24 mouse cellular contexts compared by ENCODE assay signal in genomic region chr6:30563575-30563974, GRCm38 (mm10). TPM values are rescaled to one million over a fixed set of nuclear protein-coding genes. Genes with fewer than 3 reads are reported as not detected.
A peak's percentile ranks its signal among the peaks of the same experiment; 100 is the strongest.
DNase-seq lines count a peak whose midpoint lies in the region; ATAC-seq and TF ChIP-seq lines count a peak whose summit lies in the region.
"Had no signal": no experiment of that assay in that cellular context is flagged by ENCODE, and none has a peak within 500 bp of the region (broad histone marks: within the 10 kb centered on the region; RNA-seq: fewer than 3 reads in every experiment).

No protein-coding gene starts in this region.

- H3K4me3 ChIP-seq in liver, adult 2 months (ENCODE audit: insufficient read depth, low read depth, low read length): no peak overlapping the region
- H3K4me3 ChIP-seq in liver, embryonic 11.5 days (ENCODE audit: low read depth, low read length): no peak overlapping the region
- no peak overlapping the region for H3K4me3 ChIP-seq in intestine, embryonic 15.5 days (replicated peaks)
- H3K4me3 ChIP-seq in intestine, embryonic 16.5 days (ENCODE audit: low read length): no peak overlapping the region
- H3K4me3 ChIP-seq in stomach, embryonic 14.5 days (ENCODE audit: low read depth, low read length): no peak overlapping the region
- H3K4me3 ChIP-seq in hindbrain, embryonic 14.5 days (replicated peaks; ENCODE audit: low read length): no peak overlapping the region
- no peak overlapping the region for H3K4me3 ChIP-seq in heart, embryonic 11.5 days (ENCODE audit: low read depth, low read length)
- H3K4me3 ChIP-seq: embryonic facial prominence, embryonic 10.5 days; embryonic facial prominence, embryonic 12.5 days; forebrain, embryonic 13.5 days; forebrain, embryonic 15.5 days had no signal

- DNase-seq in liver, adult 2 months (ENCODE audit: extremely low read depth, low read depth, low spot score): peak; percentile 35
- no peak for DNase-seq in liver, embryonic 11.5 days (ENCODE audit: low spot score)
- no peak for DNase-seq in hindbrain, embryonic 14.5 days (ENCODE audit: low spot score)
- no peak for DNase-seq in adrenal gland, adult 18-20 months (ENCODE audit: low spot score in 2 of 2)
- DNase-seq: cerebellum, adult 11-12 months; cerebellum, adult 2 months; cerebellum, adult 9-10 months; cerebellum, postnatal 10 days; cerebellum, postnatal 25 days had no signal

- no peak for TF ChIP-seq POLR2A in liver, adult 2 months (IDR thresholded peaks at IDR 0.05; ENCODE audit: extremely low read depth, insufficient read depth, low read length)

- H3K9me3 ChIP-seq in liver, embryonic 11.5 days (ENCODE audit: control insufficient read depth, low read length): no peaks in the 10 kb centered on the region
- H3K9me3 ChIP-seq in intestine, embryonic 15.5 days: no peaks in the 10 kb centered on the region
- no peaks in the 10 kb centered on the region for H3K9me3 ChIP-seq in intestine, embryonic 16.5 days (ENCODE audit: control insufficient read depth, low read length)
- no peaks in the 10 kb centered on the region for H3K9me3 ChIP-seq in stomach, embryonic 14.5 days (ENCODE audit: control insufficient read depth, low read depth, low read length)
- no peaks in the 10 kb centered on the region for H3K9me3 ChIP-seq in hindbrain, embryonic 14.5 days (ENCODE audit: control insufficient read depth, low read length)
- no peaks in the 10 kb centered on the region for H3K9me3 ChIP-seq in heart, embryonic 11.5 days (replicated peaks; ENCODE audit: control insufficient read depth, low read length)
- H3K9me3 ChIP-seq: embryonic facial prominence, embryonic 10.5 days; embryonic facial prominence, embryonic 12.5 days; forebrain, embryonic 13.5 days; forebrain, embryonic 15.5 days had no signal

- TF ChIP-seq CTCF in liver, adult 2 months (IDR thresholded peaks at IDR 0.05; ENCODE audit: low read depth, low read length): no peak

- H3K4me2 ChIP-seq in liver, embryonic 11.5 days: no peak overlapping the region
- H3K4me2 ChIP-seq in intestine, embryonic 15.5 days (replicated peaks): no peak overlapping the region
- no peak overlapping the region for H3K4me2 ChIP-seq in intestine, embryonic 16.5 days (ENCODE audit: low read depth, low read length)
- no peak overlapping the region for H3K4me2 ChIP-seq in stomach, embryonic 14.5 days (replicated peaks; ENCODE audit: low read depth, low read length)
- no peak overlapping the region for H3K4me2 ChIP-seq in hindbrain, embryonic 14.5 days (replicated peaks)
- no peak overlapping the region for H3K4me2 ChIP-seq in heart, embryonic 11.5 days
- H3K4me2 ChIP-seq: embryonic facial prominence, embryonic 12.5 days; forebrain, embryonic 13.5 days; forebrain, embryonic 15.5 days had no signal

- peaks cover 8% of the 10 kb centered on the region; the same call in 1 of the 2 replicates for H3K4me1 ChIP-seq in liver, adult 2 months (ENCODE audit: control insufficient read depth, insufficient read depth, low read length)
- no peaks in the 10 kb centered on the region for H3K4me1 ChIP-seq in liver, embryonic 11.5 days (replicated peaks; ENCODE audit: control insufficient read depth, insufficient read depth, low read length)
- H3K4me1 ChIP-seq in intestine, embryonic 15.5 days (replicated peaks): no peaks in the 10 kb centered on the region
- H3K4me1 ChIP-seq in intestine, embryonic 16.5 days (ENCODE audit: control insufficient read depth, insufficient read depth, low read length): no peaks in the 10 kb centered on the region
- H3K4me1 ChIP-seq in stomach, embryonic 14.5 days (ENCODE audit: control insufficient read depth, insufficient read depth, low read length): no peaks in the 10 kb centered on the region
- no peaks in the 10 kb centered on the region for H3K4me1 ChIP-seq in hindbrain, embryonic 14.5 days (replicated peaks; ENCODE audit: control insufficient read depth, insufficient read depth, low read length)
- no peaks in the 10 kb centered on the region for H3K4me1 ChIP-seq in heart, embryonic 11.5 days (ENCODE audit: control insufficient read depth, insufficient read depth, low read length)
- H3K4me1 ChIP-seq: embryonic facial prominence, embryonic 10.5 days; embryonic facial prominence, embryonic 12.5 days had no signal

- 41% methylated on average over 6 of the region's 6 CpGs for WGBS in liver, adult 2 months
- 80% methylated on average over 6 of the region's 6 CpGs for WGBS in liver, embryonic 11.5 days
- 60% methylated on average over 6 of the region's 6 CpGs for WGBS in intestine, embryonic 15.5 days
- 54% methylated on average over 6 of the region's 6 CpGs for WGBS in intestine, embryonic 16.5 days
- WGBS in stomach, embryonic 14.5 days: 68% methylated on average over 6 of the region's 6 CpGs
- WGBS in hindbrain, embryonic 14.5 days: 79% methylated on average over 6 of the region's 6 CpGs
- 75% methylated on average over 6 of the region's 6 CpGs for WGBS in heart, embryonic 11.5 days (ENCODE audit: insufficient replicate concordance)

- no peaks in the 10 kb centered on the region for H3K79me2 ChIP-seq in liver, adult 2 months (ENCODE audit: control insufficient read depth, insufficient read depth, low read length)

- H3K27ac ChIP-seq in liver, adult 2 months (replicated peaks; ENCODE audit: insufficient read depth, low read depth, low read length): no peak overlapping the region
- no peak overlapping the region for H3K27ac ChIP-seq in liver, embryonic 11.5 days (ENCODE audit: low read depth, low read length)
- no peak overlapping the region for H3K27ac ChIP-seq in intestine, embryonic 15.5 days
- no peak overlapping the region for H3K27ac ChIP-seq in intestine, embryonic 16.5 days (ENCODE audit: low read length)
- no peak overlapping the region for H3K27ac ChIP-seq in stomach, embryonic 14.5 days (ENCODE audit: low read length)
- no peak overlapping the region for H3K27ac ChIP-seq in hindbrain, embryonic 14.5 days
- no peak overlapping the region for H3K27ac ChIP-seq in heart, embryonic 11.5 days (ENCODE audit: low read depth, low read length)
- H3K27ac ChIP-seq: embryonic facial prominence, embryonic 10.5 days; embryonic facial prominence, embryonic 12.5 days; forebrain, embryonic 13.5 days; forebrain, embryonic 15.5 days had no signal

- H3K36me3 ChIP-seq in liver, adult 2 months (ENCODE audit: control insufficient read depth, insufficient read depth, low read length): no peaks in the 10 kb centered on the region
- no peaks in the 10 kb centered on the region for H3K36me3 ChIP-seq in liver, embryonic 11.5 days (ENCODE audit: control insufficient read depth, insufficient read depth, low read length)
- no peaks in the 10 kb centered on the region for H3K36me3 ChIP-seq in intestine, embryonic 15.5 days
- H3K36me3 ChIP-seq in intestine, embryonic 16.5 days (ENCODE audit: control insufficient read depth, insufficient read depth, low read length): no peaks in the 10 kb centered on the region
- H3K36me3 ChIP-seq in stomach, embryonic 14.5 days (ENCODE audit: control insufficient read depth, insufficient read depth, low read length): no peaks in the 10 kb centered on the region
- H3K36me3 ChIP-seq in hindbrain, embryonic 14.5 days (replicated peaks; ENCODE audit: control insufficient read depth, insufficient read depth): no peaks in the 10 kb centered on the region
- H3K36me3 ChIP-seq in heart, embryonic 11.5 days (ENCODE audit: control insufficient read depth, insufficient read depth, low read length): 0 out of 2 replicates have a peak, but pooled peaks cover 2% of the 10 kb centered on the region
- H3K36me3 ChIP-seq: embryonic facial prominence, embryonic 10.5 days; embryonic facial prominence, embryonic 12.5 days; forebrain, embryonic 15.5 days had no signal

- no peaks in the 10 kb centered on the region for H3K27me3 ChIP-seq in liver, adult 2 months (ENCODE audit: control insufficient read depth, insufficient read depth, low read length)
- no peaks in the 10 kb centered on the region for H3K27me3 ChIP-seq in liver, embryonic 11.5 days (replicated peaks; ENCODE audit: control insufficient read depth, insufficient read depth, low read length)
- no peaks in the 10 kb centered on the region for H3K27me3 ChIP-seq in intestine, embryonic 15.5 days (replicated peaks)
- no peaks in the 10 kb centered on the region for H3K27me3 ChIP-seq in intestine, embryonic 16.5 days (replicated peaks; ENCODE audit: control insufficient read depth, insufficient read depth, low read length)
- no peaks in the 10 kb centered on the region for H3K27me3 ChIP-seq in stomach, embryonic 14.5 days (ENCODE audit: control insufficient read depth, insufficient read depth, low read length)
- no peaks in the 10 kb centered on the region for H3K27me3 ChIP-seq in hindbrain, embryonic 14.5 days (ENCODE audit: control insufficient read depth, insufficient read depth, low read length)
- H3K27me3 ChIP-seq in heart, embryonic 11.5 days (ENCODE audit: control insufficient read depth, insufficient read depth, low read length): no peaks in the 10 kb centered on the region
- H3K27me3 ChIP-seq: embryonic facial prominence, embryonic 12.5 days; forebrain, embryonic 13.5 days; forebrain, embryonic 15.5 days had no signal

- no peak overlapping the region for H3K9ac ChIP-seq in liver, adult 2 months (ENCODE audit: low read depth, low read length)
- no peak overlapping the region for H3K9ac ChIP-seq in liver, embryonic 11.5 days (ENCODE audit: low read depth, low read length)
- H3K9ac ChIP-seq in intestine, embryonic 15.5 days: no peak overlapping the region
- H3K9ac ChIP-seq in intestine, embryonic 16.5 days (ENCODE audit: low read depth, low read length): no peak overlapping the region
- no peak overlapping the region for H3K9ac ChIP-seq in stomach, embryonic 14.5 days (replicated peaks; ENCODE audit: low read depth, low read length)
- no peak overlapping the region for H3K9ac ChIP-seq in hindbrain, embryonic 14.5 days
- H3K9ac ChIP-seq in heart, embryonic 11.5 days (ENCODE audit: low read depth, low read length): no peak overlapping the region
- H3K9ac ChIP-seq: embryonic facial prominence, embryonic 12.5 days; forebrain, embryonic 13.5 days; forebrain, embryonic 15.5 days had no signal

- ATAC-seq in liver, embryonic 11.5 days (replicated peaks; ENCODE audit: low FRiP score): no peak
- peak; percentile 70 for ATAC-seq in intestine, embryonic 15.5 days
- ATAC-seq in intestine, embryonic 16.5 days: peak; percentile 72
- peak; percentile 49; the same call in 1 of the 2 replicates for ATAC-seq in stomach, embryonic 14.5 days (ENCODE audit: insufficient number of reproducible peaks, insufficient read depth, low FRiP score, low read depth)
- no peak for ATAC-seq in hindbrain, embryonic 14.5 days (ENCODE audit: low FRiP score)
- no peak for ATAC-seq in heart, embryonic 11.5 days (replicated peaks; ENCODE audit: insufficient number of reproducible peaks, low FRiP score, low TSS enrichment)
- ATAC-seq: forebrain, embryonic 13.5 days; forebrain, embryonic 15.5 days had no signal

RNA-seq across cellular contexts. Expression of gene Cpa4, which starts 4.6 kb away (rescaled TPM):
- total RNA-seq in liver, adult 2 months (2014; rRNA removed): not detected in 2 replicates
- not detected in 2 replicates for polyA plus RNA-seq in liver, adult 2 months (2012; rRNA removed)
- 0.44 and 0.45 TPM in 2 replicates for polyA plus RNA-seq in liver, embryonic 11.5 days (2014; fragmentation: Nextera tagmentation; extraction: Ambion mirVana)
- polyA plus RNA-seq in intestine, embryonic 15.5 days (2015; fragmentation: Nextera tagmentation; extraction: Ambion mirVana): 0.59 and 0.77 TPM in 2 replicates
- polyA plus RNA-seq in intestine, embryonic 16.5 days (2015; fragmentation: Nextera tagmentation; extraction: Ambion mirVana): 0.39 and 0.58 TPM in 2 replicates
- polyA plus RNA-seq in stomach, embryonic 14.5 days (2014; fragmentation: Nextera tagmentation; extraction: Ambion mirVana): 0.49 and 0.71 TPM in 2 replicates
- 1.2 TPM in 2 replicates for polyA plus RNA-seq in hindbrain, embryonic 14.5 days (2014; fragmentation: Nextera tagmentation; extraction: Ambion mirVana)
- total RNA-seq in adrenal gland, adult 18-20 months (2021): 1 to 10 TPM; 1.4 to 1.7 TPM
- polyA plus RNA-seq in heart, embryonic 11.5 days (2014; fragmentation: Nextera tagmentation; extraction: Ambion mirVana): 2.4 TPM in 2 replicates
- total RNA-seq: ES-E14, MEL had no signal
- polyA plus RNA-seq: C2C12 had no signal

RNA-seq across cellular contexts. Expression of gene Cpa2, which starts 22.2 kb away (rescaled TPM):
- 6.5 and 32.6 TPM in 2 replicates for total RNA-seq in liver, adult 2 months (2014; rRNA removed)
- polyA plus RNA-seq in liver, adult 2 months (2012; rRNA removed): 0.12 TPM in 1 of 2 replicates, not detected in the other
- 1.7 and 1.9 TPM in 2 replicates for polyA plus RNA-seq in liver, embryonic 11.5 days (2014; fragmentation: Nextera tagmentation; extraction: Ambion mirVana)
- polyA plus RNA-seq in intestine, embryonic 15.5 days (2015; fragmentation: Nextera tagmentation; extraction: Ambion mirVana): 327 and 654 TPM in 2 replicates
- 399 and 443 TPM in 2 replicates for polyA plus RNA-seq in intestine, embryonic 16.5 days (2015; fragmentation: Nextera tagmentation; extraction: Ambion mirVana)
- 1.4 and 127 TPM in 2 replicates for polyA plus RNA-seq in stomach, embryonic 14.5 days (2014; fragmentation: Nextera tagmentation; extraction: Ambion mirVana)
- 7.1 and 8.4 TPM in 2 replicates for polyA plus RNA-seq in hindbrain, embryonic 14.5 days (2014; fragmentation: Nextera tagmentation; extraction: Ambion mirVana)
- under 1 TPM; 0.43 to 0.74 TPM for total RNA-seq in adrenal gland, adult 18-20 months (2021)
- polyA plus RNA-seq in heart, embryonic 11.5 days (2014; fragmentation: Nextera tagmentation; extraction: Ambion mirVana): 8.3 and 11.7 TPM in 2 replicates
- polyA plus RNA-seq: C2C12 had no signal

RNA-seq across cellular contexts. Expression of gene Cpa5, which starts 47.2 kb away (rescaled TPM):
- total RNA-seq in liver, adult 2 months (2014; rRNA removed): not detected in 2 replicates
- polyA plus RNA-seq in liver, adult 2 months (2012; rRNA removed): not detected in 2 replicates
- 0.14 TPM in 1 of 2 replicates, not detected in the other for polyA plus RNA-seq in liver, embryonic 11.5 days (2014; fragmentation: Nextera tagmentation; extraction: Ambion mirVana)
- polyA plus RNA-seq in intestine, embryonic 15.5 days (2015; fragmentation: Nextera tagmentation; extraction: Ambion mirVana): 0.25 TPM in 2 replicates
- polyA plus RNA-seq in intestine, embryonic 16.5 days (2015; fragmentation: Nextera tagmentation; extraction: Ambion mirVana): not detected in 2 replicates
- 0.13 and 0.15 TPM in 2 replicates for polyA plus RNA-seq in stomach, embryonic 14.5 days (2014; fragmentation: Nextera tagmentation; extraction: Ambion mirVana)
- polyA plus RNA-seq in hindbrain, embryonic 14.5 days (2014; fragmentation: Nextera tagmentation; extraction: Ambion mirVana): 0.16 and 0.17 TPM in 2 replicates
- total RNA-seq in adrenal gland, adult 18-20 months (2021): not detected
- 1.4 and 2.7 TPM in 2 replicates for polyA plus RNA-seq in heart, embryonic 11.5 days (2014; fragmentation: Nextera tagmentation; extraction: Ambion mirVana)
- total RNA-seq: adrenal gland, adult 8-10 months; adrenal gland, postnatal 14 days; adrenal gland, postnatal 36 days; ES-E14; MEL had no signal
- polyA plus RNA-seq: C2C12; cerebellum, adult 2 months had no signal

RNA-seq across cellular contexts. Expression of gene Ssmem1, which starts 53.9 kb away (rescaled TPM):
- total RNA-seq in liver, adult 2 months (2014; rRNA removed): 0.20 TPM in 1 of 2 replicates, not detected in the other
- polyA plus RNA-seq in liver, adult 2 months (2012; rRNA removed): not detected in 2 replicates
- polyA plus RNA-seq in liver, embryonic 11.5 days (2014; fragmentation: Nextera tagmentation; extraction: Ambion mirVana): 0.18 TPM in 1 of 2 replicates, not detected in the other
- not detected in 2 replicates for polyA plus RNA-seq in intestine, embryonic 15.5 days (2015; fragmentation: Nextera tagmentation; extraction: Ambion mirVana)
- not detected in 2 replicates for polyA plus RNA-seq in intestine, embryonic 16.5 days (2015; fragmentation: Nextera tagmentation; extraction: Ambion mirVana)
- 0.52 TPM in 1 of 2 replicates, not detected in the other for polyA plus RNA-seq in stomach, embryonic 14.5 days (2014; fragmentation: Nextera tagmentation; extraction: Ambion mirVana)
- 0.19 TPM in 1 of 2 replicates, not detected in the other for polyA plus RNA-seq in hindbrain, embryonic 14.5 days (2014; fragmentation: Nextera tagmentation; extraction: Ambion mirVana)
- total RNA-seq in adrenal gland, adult 18-20 months (2021): under 1 TPM in 1 of 2 experiments, not detected in 1; 0.22 TPM
- polyA plus RNA-seq in heart, embryonic 11.5 days (2014; fragmentation: Nextera tagmentation; extraction: Ambion mirVana): 0.62 TPM in 1 of 2 replicates, not detected in the other
- polyA plus RNA-seq: forebrain, embryonic 11.5 days; forebrain, embryonic 13.5 days; forebrain, embryonic 15.5 days had no signal

RNA-seq across cellular contexts. Expression of gene Tmem209, which starts 54.0 kb away (rescaled TPM):
- total RNA-seq in liver, adult 2 months (2014; rRNA removed): 9.2 and 12.0 TPM in 2 replicates
- 18.4 and 23.5 TPM in 2 replicates for polyA plus RNA-seq in liver, adult 2 months (2012; rRNA removed)
- polyA plus RNA-seq in liver, embryonic 11.5 days (2014; fragmentation: Nextera tagmentation; extraction: Ambion mirVana): 44.2 and 49.2 TPM in 2 replicates
- 31.5 and 33.6 TPM in 2 replicates for polyA plus RNA-seq in intestine, embryonic 15.5 days (2015; fragmentation: Nextera tagmentation; extraction: Ambion mirVana)
- polyA plus RNA-seq in intestine, embryonic 16.5 days (2015; fragmentation: Nextera tagmentation; extraction: Ambion mirVana): 33.0 and 34.0 TPM in 2 replicates
- 39.8 and 45.0 TPM in 2 replicates for polyA plus RNA-seq in stomach, embryonic 14.5 days (2014; fragmentation: Nextera tagmentation; extraction: Ambion mirVana)
- 32.9 and 33.2 TPM in 2 replicates for polyA plus RNA-seq in hindbrain, embryonic 14.5 days (2014; fragmentation: Nextera tagmentation; extraction: Ambion mirVana)
- total RNA-seq in adrenal gland, adult 18-20 months (2021): 10 to 100 TPM; 15.3 to 19.5 TPM
- 29.3 and 30.9 TPM in 2 replicates for polyA plus RNA-seq in heart, embryonic 11.5 days (2014; fragmentation: Nextera tagmentation; extraction: Ambion mirVana)

Comparison
In these comparisons a context has a peak if more than half of its experiments do, and no peak if none do; other contexts are left out.
1. ATAC-seq: peak in intestine, embryonic 15.5 days (single experiment), intestine, embryonic 16.5 days (single experiment) and stomach, embryonic 14.5 days (single experiment); none in liver, embryonic 11.5 days (single experiment), hindbrain, embryonic 14.5 days (single experiment) and heart, embryonic 11.5 days (single experiment).